Mouse (Mus musculus): ENCODE data around the gene Afp. TPM values are rescaled to one million over a fixed set of nuclear protein-coding genes. Genes with fewer than 3 reads are reported as not detected.
A peak's percentile ranks its signal among the peaks of the same experiment; 100 is the strongest.

The Afp gene
- polyA plus RNA-seq, 1 experiment from 2014 or later: 29.1 TPM

GRCm38 (mm10) chr5:90494308-90494707 is 3.8 kb downstream of the Afp start:
- Histone ChIP-seq H3K4me3 (ENCODE audit: low read length) (no peak overlapping the region), H3K4me1 (ENCODE audit: control insufficient read depth, insufficient read depth, low read length) (no peaks in the 10 kb centered on the region), H3K36me3 (ENCODE audit: control insufficient read depth, insufficient read depth, low read length) (no peaks in the 10 kb centered on the region), H3K27ac (ENCODE audit: low read depth, low read length) (no peak overlapping the region), H3K9ac (ENCODE audit: low read depth, low read length) (no peak overlapping the region), H3K27me3 (ENCODE audit: control insufficient read depth, insufficient read depth, low read length) (no peaks in the 10 kb centered on the region), H3K9me3 (ENCODE audit: control insufficient read depth, low read length) (no peaks in the 10 kb centered on the region), H3K4me2 (replicated peaks; ENCODE audit: low read depth, low read length) (no peak overlapping the region)
- WGBS: 91% methylated on average over 4 of the region's 4 CpGs
- no peak for ATAC-seq (ENCODE audit: low FRiP score, low TSS enrichment)

GRCm38 (mm10) chr5:90499509-90499908 is 9.0 kb downstream of the Afp start:
- Histone ChIP-seq H3K4me2 (replicated peaks; ENCODE audit: low read depth, low read length) (no peak overlapping the region), H3K9ac (ENCODE audit: low read depth, low read length) (no peak overlapping the region)
- WGBS: 80% methylated on average over 7 of the region's 7 CpGs

GRCm38 (mm10) chr5:90500714-90501113 is 10.2 kb downstream of the Afp start:
- Histone ChIP-seq H3K9ac (ENCODE audit: low read depth, low read length) (no peak overlapping the region), H3K36me3 (ENCODE audit: control insufficient read depth, insufficient read depth, low read length) (no peaks in the 10 kb centered on the region), H3K9me3 (ENCODE audit: control insufficient read depth, low read length) (no peaks in the 10 kb centered on the region), H3K4me1 (ENCODE audit: control insufficient read depth, insufficient read depth, low read length) (no peaks in the 10 kb centered on the region), H3K27ac (ENCODE audit: low read depth, low read length) (no peak overlapping the region), H3K27me3 (ENCODE audit: control insufficient read depth, insufficient read depth, low read length) (no peaks in the 10 kb centered on the region), H3K4me2 (replicated peaks; ENCODE audit: low read depth, low read length) (no peak overlapping the region), H3K4me3 (ENCODE audit: low read length) (no peak overlapping the region)
- peak; percentile 62 for ATAC-seq (ENCODE audit: low FRiP score, low TSS enrichment)
- WGBS: 6% methylated on average over 6 of the region's 6 CpGs

More at GRCm38 (mm10) chr5:90499509-90499908, 9.0 kb downstream of the Afp start:
- H3K36me3 ChIP-seq (ENCODE audit: control insufficient read depth, insufficient read depth, low read length): no peaks in the 10 kb centered on the region
- no peak overlapping the region for H3K4me3 ChIP-seq (ENCODE audit: low read length)
- no peaks in the 10 kb centered on the region for H3K27me3 ChIP-seq (ENCODE audit: control insufficient read depth, insufficient read depth, low read length)
- no peaks in the 10 kb centered on the region for H3K9me3 ChIP-seq (ENCODE audit: control insufficient read depth, low read length)
- no peak for ATAC-seq (ENCODE audit: low FRiP score, low TSS enrichment)
- H3K27ac ChIP-seq (ENCODE audit: low read depth, low read length): no peak overlapping the region
- no peaks in the 10 kb centered on the region for H3K4me1 ChIP-seq (ENCODE audit: control insufficient read depth, insufficient read depth, low read length)

- H3K27ac ChIP-seq (ENCODE audit: low read depth, low read length): no peak overlapping the region
- no peak overlapping the region for H3K4me3 ChIP-seq (ENCODE audit: low read length)
- H3K36me3 ChIP-seq (ENCODE audit: control insufficient read depth, insufficient read depth, low read length): no peaks in the 10 kb centered on the region
- no peaks in the 10 kb centered on the region for H3K27me3 ChIP-seq (ENCODE audit: control insufficient read depth, insufficient read depth, low read length)
- H3K9ac ChIP-seq (ENCODE audit: low read depth, low read length): no peak overlapping the region
- H3K9me3 ChIP-seq (ENCODE audit: control insufficient read depth, low read length): no peaks in the 10 kb centered on the region
- no peak for ATAC-seq (ENCODE audit: low FRiP score, low TSS enrichment)
- 93% methylated on average over 5 of the region's 5 CpGs for WGBS
- 0 out of 2 replicates have a peak, but pooled peaks cover 4% of the 10 kb centered on the region for H3K4me1 ChIP-seq (ENCODE audit: control insufficient read depth, insufficient read depth, low read length)
- no peak overlapping the region for H3K4me2 ChIP-seq (replicated peaks; ENCODE audit: low read depth, low read length)
Observed at GRCm38 (mm10) chr5:90501752-90502151, 11.2 kb downstream of the Afp start.

GRCm38 (mm10) chr5:90504742-90505141 is 14.2 kb downstream of the Afp start:
- H3K9ac ChIP-seq (ENCODE audit: low read depth, low read length): no peak overlapping the region
- H3K36me3 ChIP-seq (ENCODE audit: control insufficient read depth, insufficient read depth, low read length): no peaks in the 10 kb centered on the region
- 0 out of 2 replicates have a peak, but pooled peaks cover 4% of the 10 kb centered on the region for H3K4me1 ChIP-seq (ENCODE audit: control insufficient read depth, insufficient read depth, low read length)
- 78% methylated on average over 11 of the region's 11 CpGs for WGBS
- H3K4me2 ChIP-seq (replicated peaks; ENCODE audit: low read depth, low read length): no peak overlapping the region
- no peak overlapping the region for H3K27ac ChIP-seq (ENCODE audit: low read depth, low read length)
- H3K27me3 ChIP-seq (ENCODE audit: control insufficient read depth, insufficient read depth, low read length): no peaks in the 10 kb centered on the region
- no peaks in the 10 kb centered on the region for H3K9me3 ChIP-seq (ENCODE audit: control insufficient read depth, low read length)
- no peak overlapping the region for H3K4me3 ChIP-seq (ENCODE audit: low read length)
- no peak for ATAC-seq (ENCODE audit: low FRiP score, low TSS enrichment)

- H3K4me1 ChIP-seq (ENCODE audit: control insufficient read depth, insufficient read depth, low read length): 0 out of 2 replicates have a peak, but pooled peaks cover 4% of the 10 kb centered on the region
- H3K9ac ChIP-seq (ENCODE audit: low read depth, low read length): no peak overlapping the region
- H3K27ac ChIP-seq (ENCODE audit: low read depth, low read length): no peak overlapping the region
- no peaks in the 10 kb centered on the region for H3K27me3 ChIP-seq (ENCODE audit: control insufficient read depth, insufficient read depth, low read length)
- no peaks in the 10 kb centered on the region for H3K9me3 ChIP-seq (ENCODE audit: control insufficient read depth, low read length)
- ATAC-seq (ENCODE audit: low FRiP score, low TSS enrichment): peak; percentile 64; the same call in 1 of the 2 replicates
- no peak overlapping the region for H3K4me2 ChIP-seq (replicated peaks; ENCODE audit: low read depth, low read length)
- 46% methylated on average over 2 of the region's 2 CpGs for WGBS
- H3K4me3 ChIP-seq (ENCODE audit: low read length): no peak overlapping the region
- H3K36me3 ChIP-seq (ENCODE audit: control insufficient read depth, insufficient read depth, low read length): no peaks in the 10 kb centered on the region
Observed at GRCm38 (mm10) chr5:90506507-90506906, 16.0 kb downstream of the Afp start.

GRCm38 (mm10) chr5:90507411-90507949 is 16.9 kb downstream of the Afp start:
- peak; percentile 49; the same call in 1 of the 2 replicates for ATAC-seq (ENCODE audit: low FRiP score, low TSS enrichment)
- Histone ChIP-seq H3K4me1 (ENCODE audit: control insufficient read depth, insufficient read depth, low read length) (0 out of 2 replicates have a peak, but pooled peaks cover 4% of the 10 kb centered on the region), H3K9me3 (ENCODE audit: control insufficient read depth, low read length) (no peaks in the 10 kb centered on the region), H3K9ac (ENCODE audit: low read depth, low read length) (no peak overlapping the region), H3K4me3 (ENCODE audit: low read length) (no peak overlapping the region), H3K4me2 (replicated peaks; ENCODE audit: low read depth, low read length) (no peak overlapping the region), H3K27me3 (ENCODE audit: control insufficient read depth, insufficient read depth, low read length) (no peaks in the 10 kb centered on the region), H3K36me3 (ENCODE audit: control insufficient read depth, insufficient read depth, low read length) (no peaks in the 10 kb centered on the region), H3K27ac (ENCODE audit: low read depth, low read length) (no peak overlapping the region)
- WGBS: 61% methylated on average over 13 of the region's 13 CpGs

GRCm38 (mm10) chr5:90509828-90510592 is 19.5 kb downstream of the Afp start:
- H3K9ac ChIP-seq (ENCODE audit: low read depth, low read length): no peak overlapping the region
- no peak overlapping the region for H3K27ac ChIP-seq (ENCODE audit: low read depth, low read length)
- no peak overlapping the region for H3K4me3 ChIP-seq (ENCODE audit: low read length)
- no peak for ATAC-seq (ENCODE audit: low FRiP score, low TSS enrichment)
- no peaks in the 10 kb centered on the region for H3K36me3 ChIP-seq (ENCODE audit: control insufficient read depth, insufficient read depth, low read length)
- no peaks in the 10 kb centered on the region for H3K27me3 ChIP-seq (ENCODE audit: control insufficient read depth, insufficient read depth, low read length)
- 0 out of 2 replicates have a peak, but pooled peaks cover 4% of the 10 kb centered on the region for H3K4me1 ChIP-seq (ENCODE audit: control insufficient read depth, insufficient read depth, low read length)
- H3K4me2 ChIP-seq (replicated peaks; ENCODE audit: low read depth, low read length): no peak overlapping the region
- H3K9me3 ChIP-seq (ENCODE audit: control insufficient read depth, low read length): no peaks in the 10 kb centered on the region
- 90% methylated on average over 5 of the region's 5 CpGs for WGBS

- H3K9me3 ChIP-seq (ENCODE audit: control insufficient read depth, low read length): no peaks in the 10 kb centered on the region
- no peak overlapping the region for H3K4me3 ChIP-seq (ENCODE audit: low read length)
- H3K36me3 ChIP-seq (ENCODE audit: control insufficient read depth, insufficient read depth, low read length): no peaks in the 10 kb centered on the region
- 81% methylated on average over 6 of the region's 6 CpGs for WGBS
- no peak overlapping the region for H3K27ac ChIP-seq (ENCODE audit: low read depth, low read length)
- no peak overlapping the region for H3K9ac ChIP-seq (ENCODE audit: low read depth, low read length)
- no peaks in the 10 kb centered on the region for H3K4me1 ChIP-seq (ENCODE audit: control insufficient read depth, insufficient read depth, low read length)
- ATAC-seq (ENCODE audit: low FRiP score, low TSS enrichment): no peak
- H3K4me2 ChIP-seq (replicated peaks; ENCODE audit: low read depth, low read length): no peak overlapping the region
- no peaks in the 10 kb centered on the region for H3K27me3 ChIP-seq (ENCODE audit: control insufficient read depth, insufficient read depth, low read length)
Observed at GRCm38 (mm10) chr5:90512288-90512955, 21.9 kb downstream of the Afp start.
